Mouse (Mus musculus) MEL (cell line): Measurements from ENCODE around the gene Tiam1. TPM values are rescaled to one million over a fixed set of nuclear protein-coding genes. Genes with fewer than 3 reads are reported as not detected.

Experiments used
- polyA plus RNA-seq, 2 experiments: library from polyadenylated mRNA; stranded (reverse) in 1 of 2; unstranded in 1 of 2; fragments of >175 nt in 1 of 2; fragments of >200 nt in 1 of 2; gene quantifications; 2 replicates each; pipeline versions ENCODE4 v1.2.1 to v1.2.4; 2012; ENCODE audit warnings: low replicate concordance in 2 of 2, low read depth in 1 of 2; ENCODE audit not compliant: insufficient read length in 2 of 2, insufficient read depth in 1 of 2, missing spikeins in 1 of 2
- total RNA-seq: library from RNA; depleted of rRNA; stranded (reverse); fragments of 300-350 nt; gene quantifications from 2 replicates; pipeline ENCODE4 v1.2.3, GENCODE M21; 2012; rRNA removed

Gene Tiam1
- total and polyA plus RNA-seq, 3 experiments = 15.0 to 23.9 (median 19.9) TPM

Other genes with a start within 250 kb of the Tiam1 start
- gene Sod1, start 77.0 kb upstream of the Tiam1 start, total RNA-seq = 380 and 494 TPM in 2 replicates
- gene Sod1, start 77.0 kb upstream of the Tiam1 start, polyA plus RNA-seq = 1,000 to 10,000 TPM in 1 of 2 experiments, 100 to 1,000 TPM in 1; 474 to 1,094 TPM
- gene Scaf4, start 140.7 kb upstream of the Tiam1 start, total RNA-seq = 12.2 and 12.3 TPM in 2 replicates
- gene Scaf4, start 140.7 kb upstream of the Tiam1 start, polyA plus RNA-seq = 10 to 100 TPM in 1 of 2 experiments, not detected in 1; 56.2 TPM
- gene Hunk, start 242.2 kb upstream of the Tiam1 start, total RNA-seq = not detected in 2 replicates
- gene Hunk, start 242.2 kb upstream of the Tiam1 start, polyA plus RNA-seq = under 1 TPM in 1 of 2 experiments, not detected in 1; 0.01 TPM